Mouse (Mus musculus): ENCODE data around the gene Pitpnc1.

GRCm38 (mm10) chr11:107457282-107457681 lies 13.2 kb downstream of the Pitpnc1 start:
- no peak for TF ChIP-seq POLR2A (IDR thresholded peaks at IDR 0.05; ENCODE audit: extremely low read depth, insufficient read depth, low read length)
- TF ChIP-seq CTCF (IDR thresholded peaks at IDR 0.05; ENCODE audit: low read depth, low read length) = no peak
